Mouse (Mus musculus) neural tube, embryonic 14.5 days (tissue): ENCODE measurements around the gene Agap1. TPM values are rescaled to one million over a fixed set of nuclear protein-coding genes. Genes with fewer than 3 reads are reported as not detected.
A peak's percentile ranks its signal among the peaks of the same experiment; 100 is the strongest.

ENCODE experiments used
- ATAC-seq: fragments of 200-750 bp; cut with Nextera tagmentation; 2 replicates; pipeline ENCODE4 v1.8.0; 2017; ENCODE audit warnings: low read depth, mild to moderate bottlenecking, moderate TSS enrichment, moderate library complexity
- H3K27ac ChIP-seq: fragments of 300-500 bp; sonication (generic); 2 replicates; pipeline ENCODE4 v1.5.1; 2014; ENCODE audit warnings: low read depth, mild to moderate bottlenecking, control low read depth, low read length, moderate library complexity, mixed read lengths
- H3K27me3 ChIP-seq: fragments of 300-500 bp; sonication (generic); 2 replicates; pipeline ENCODE4 v1.6.1; 2014; ENCODE audit warnings: low read length; ENCODE audit not compliant: control insufficient read depth, insufficient read depth
- H3K36me3 ChIP-seq: fragments of 300-500 bp; sonication (generic); 2 replicates; pipeline ENCODE4 v1.6.1; 2014; ENCODE audit warnings: low read length, mixed read lengths; ENCODE audit not compliant: control insufficient read depth, insufficient read depth
- H3K4me1 ChIP-seq: fragments of 300-500 bp; sonication (generic); 2 replicates; pipeline ENCODE4 v1.6.1; 2014; ENCODE audit warnings: low read length; ENCODE audit not compliant: control insufficient read depth, insufficient read depth
- H3K4me2 ChIP-seq: fragments of 300-500 bp; sonication (generic); 2 replicates; pipeline ENCODE4 v1.6.1; 2014; ENCODE audit warnings: mild to moderate bottlenecking, low read depth, low read length, control low read depth
- H3K4me3 ChIP-seq: fragments of 300-500 bp; sonication (generic); 2 replicates; pipeline ENCODE4 v1.5.1; 2014; ENCODE audit warnings: low read depth, low read length, control low read depth, mixed read lengths
- H3K9ac ChIP-seq: fragments of 300-500 bp; sonication (generic); replicated peaks from 2 replicates; pipeline ENCODE4 v1.6.1; 2014; ENCODE audit warnings: low read depth, mild to moderate bottlenecking, control low read depth, low read length, mixed read lengths
- H3K9me3 ChIP-seq: fragments of 300-500 bp; sonication (generic); 2 replicates; pipeline ENCODE4 v1.6.1; 2016; ENCODE audit warnings: low read length; ENCODE audit not compliant: control insufficient read depth
- WGBS: fragments of 180-500 bp; shearing (Covaris S2); extraction: QIAGEN DNeasy Blood & Tissue Kit; methylation state at CpG from one replicate; pipeline ENCODE4 v1.1.7; 2014; 5-methylcytosine and 5-hydroxymethylcytosine counted together
- polyA plus RNA-seq: library from polyadenylated mRNA; unstranded; fragments of >200 nt; fragmentation: Nextera tagmentation; extraction: Ambion mirVana; gene quantifications from 2 replicates; pipeline ENCODE4 v1.2.1, GENCODE M21; 2014

Gene Agap1
- polyA plus RNA-seq, 1 experiment from 2014 or later: 76.4 TPM

GRCm38 (mm10) chr1:89870134-89870905 lies 415.7 kb downstream of the Agap1 start:
- no peak for ATAC-seq

GRCm38 (mm10) chr1:89870906-89871211 lies 416.3 kb downstream of the Agap1 start:
- Histone ChIP-seq H3K27me3 (no peaks in the 10 kb centered on the region), H3K9ac (no peak overlapping the region), H3K27ac (no peak overlapping the region), H3K9me3 (no peaks in the 10 kb centered on the region), H3K4me2 (no peak overlapping the region), H3K4me3 (no peak overlapping the region), H3K36me3 (no peaks in the 10 kb centered on the region), H3K4me1 (peaks cover 20% of the 10 kb centered on the region)
- no peak for ATAC-seq
- 25% methylated on average over 6 of the region's 6 CpGs for WGBS

More at GRCm38 (mm10) chr1:89870134-89870905, 415.7 kb downstream of the Agap1 start:
- Histone ChIP-seq H3K9me3 (no peaks in the 10 kb centered on the region), H3K36me3 (no peaks in the 10 kb centered on the region), H3K27me3 (no peaks in the 10 kb centered on the region), H3K4me1 (peaks cover 26% of the 10 kb centered on the region), H3K27ac (no peak overlapping the region; the same call in 1 of the 2 replicates), H3K4me3 (no peak overlapping the region), H3K9ac (no peak overlapping the region), H3K4me2 (no peak overlapping the region)
- 24% methylated on average over 12 of the region's 12 CpGs for WGBS

DNA sequence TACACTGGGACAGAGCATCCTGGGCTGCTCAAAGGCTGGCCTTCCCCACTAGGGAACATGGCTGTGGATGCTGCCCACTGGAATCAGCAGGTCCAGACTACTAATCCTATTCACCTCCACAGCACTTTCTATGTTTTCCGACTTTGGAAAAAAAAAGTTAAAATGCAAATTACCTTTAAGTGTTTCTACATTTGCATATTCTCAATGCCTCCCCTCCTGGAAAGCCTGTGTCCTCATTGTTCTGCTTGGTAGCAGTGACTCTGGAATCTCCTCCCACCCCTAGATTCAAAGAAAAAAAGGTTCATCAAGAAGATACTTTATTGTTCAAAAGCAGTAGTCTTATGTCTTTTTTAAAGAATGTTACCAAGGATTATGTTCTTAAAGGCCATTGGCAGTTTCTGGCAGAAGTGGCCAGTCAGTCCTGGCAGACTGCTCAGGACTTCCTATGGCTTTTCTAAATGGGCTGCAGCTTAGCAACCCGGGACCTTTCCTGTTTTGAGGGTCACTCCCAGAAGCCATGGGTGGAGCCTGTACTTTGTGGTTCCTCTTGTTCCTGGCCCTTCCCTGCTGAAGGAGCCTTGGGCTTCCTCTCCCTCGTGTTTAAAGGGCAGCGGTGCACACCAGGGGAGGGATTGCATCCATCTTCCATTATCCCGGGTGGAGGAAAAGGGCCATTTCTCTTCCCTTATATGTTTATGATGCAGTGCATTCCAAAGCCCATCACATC lies 421.9 kb downstream of the Agap1 start:
- WGBS: 2% methylated on average over 5 of the region's 5 CpGs
- Histone ChIP-seq H3K27ac (no peak overlapping the region), H3K4me1 (peaks cover 17% of the 10 kb centered on the region; the same call in 1 of the 2 replicates), H3K4me3 (no peak overlapping the region), H3K9ac (no peak overlapping the region), H3K27me3 (no peaks in the 10 kb centered on the region), H3K4me2 (no peak overlapping the region), H3K36me3 (no peaks in the 10 kb centered on the region), H3K9me3 (no peaks in the 10 kb centered on the region)
- peak; percentile 71 for ATAC-seq

- WGBS: 75% methylated on average over 11 of the region's 11 CpGs
- no peaks in the 10 kb centered on the region for H3K9me3 ChIP-seq
- no peak overlapping the region for H3K4me2 ChIP-seq
- H3K36me3 ChIP-seq: no peaks in the 10 kb centered on the region
- no peak overlapping the region for H3K27ac ChIP-seq
- peaks cover 19% of the 10 kb centered on the region; the same call in 1 of the 2 replicates for H3K4me1 ChIP-seq
- no peak for ATAC-seq
- H3K4me3 ChIP-seq: no peak overlapping the region
- no peak overlapping the region for H3K9ac ChIP-seq
- no peaks in the 10 kb centered on the region for H3K27me3 ChIP-seq
These were observed 423.9 kb downstream of the Agap1 start for GRCm38 (mm10) chr1:89878496-89878895.

DNA sequence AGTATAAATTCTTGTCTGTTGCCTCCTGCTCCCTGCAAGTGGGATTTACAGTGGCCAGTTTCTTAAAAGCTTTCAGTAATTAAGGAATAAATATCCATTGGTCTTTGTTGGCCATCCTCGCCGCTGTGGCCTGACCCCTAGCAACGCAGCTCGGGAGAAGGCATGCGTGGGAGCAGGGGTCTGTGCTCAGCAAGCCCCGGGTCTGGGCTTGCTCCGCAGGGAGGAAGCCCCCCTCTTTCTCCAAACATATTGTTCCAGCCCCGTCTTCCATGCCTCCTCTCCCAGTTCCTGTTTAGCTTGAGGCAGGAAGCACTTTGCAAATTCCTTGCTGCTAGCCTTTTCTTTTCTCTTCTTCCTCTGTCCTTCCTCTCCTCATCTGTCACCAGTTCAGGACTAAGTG lies 425.6 kb downstream of the Agap1 start:
- Histone ChIP-seq H3K9ac (no peak overlapping the region), H3K27me3 (no peaks in the 10 kb centered on the region), H3K4me3 (no peak overlapping the region), H3K4me2 (no peak overlapping the region), H3K36me3 (no peaks in the 10 kb centered on the region), H3K9me3 (no peaks in the 10 kb centered on the region), H3K4me1 (peaks cover 22% of the 10 kb centered on the region; the same call in 1 of the 2 replicates), H3K27ac (no peak overlapping the region)
- ATAC-seq: no peak
- WGBS: 8% methylated on average over 8 of the region's 8 CpGs

- no peak overlapping the region for H3K27ac ChIP-seq
- no peaks in the 10 kb centered on the region for H3K36me3 ChIP-seq
- no peak for ATAC-seq
- H3K4me1 ChIP-seq: peaks cover 22% of the 10 kb centered on the region; the same call in 1 of the 2 replicates
- no peaks in the 10 kb centered on the region for H3K9me3 ChIP-seq
- no peak overlapping the region for H3K4me2 ChIP-seq
- no peak overlapping the region for H3K4me3 ChIP-seq
- WGBS: 64% methylated on average over 10 of the region's 10 CpGs
- H3K9ac ChIP-seq: no peak overlapping the region
- H3K27me3 ChIP-seq: no peaks in the 10 kb centered on the region
These were observed 426.2 kb downstream of the Agap1 start for GRCm38 (mm10) chr1:89880834-89881233.

DNA sequence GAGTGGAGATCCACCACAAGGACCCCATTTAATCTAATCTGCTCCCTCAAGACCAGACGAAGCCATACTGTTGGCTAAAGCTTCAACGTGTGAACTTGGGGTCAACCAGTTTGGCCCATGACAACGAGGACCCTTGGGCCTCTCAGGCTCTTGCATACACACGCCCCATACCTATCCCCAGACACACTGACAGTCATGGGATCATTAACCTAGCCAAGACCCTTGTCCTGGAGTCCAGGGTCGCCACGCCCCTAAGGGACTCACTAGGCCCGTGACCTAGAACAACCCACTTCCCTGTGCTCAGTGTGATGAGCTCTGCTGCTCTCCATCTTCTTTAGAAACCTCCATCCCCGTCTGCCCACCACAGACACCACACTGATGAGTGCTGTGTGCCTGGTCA lies 429.7 kb downstream of the Agap1 start:
- H3K9ac ChIP-seq: no peak overlapping the region
- H3K9me3 ChIP-seq: no peaks in the 10 kb centered on the region
- WGBS: 88% methylated on average over 8 of the region's 8 CpGs
- H3K27ac ChIP-seq: no peak overlapping the region
- no peak for ATAC-seq
- peaks cover 8% of the 10 kb centered on the region; the same call in 1 of the 2 replicates for H3K36me3 ChIP-seq
- no peak overlapping the region for H3K4me2 ChIP-seq
- peaks cover 13% of the 10 kb centered on the region; the same call in 1 of the 2 replicates for H3K4me1 ChIP-seq
- H3K27me3 ChIP-seq: no peaks in the 10 kb centered on the region
- H3K4me3 ChIP-seq: no peak overlapping the region

DNA sequence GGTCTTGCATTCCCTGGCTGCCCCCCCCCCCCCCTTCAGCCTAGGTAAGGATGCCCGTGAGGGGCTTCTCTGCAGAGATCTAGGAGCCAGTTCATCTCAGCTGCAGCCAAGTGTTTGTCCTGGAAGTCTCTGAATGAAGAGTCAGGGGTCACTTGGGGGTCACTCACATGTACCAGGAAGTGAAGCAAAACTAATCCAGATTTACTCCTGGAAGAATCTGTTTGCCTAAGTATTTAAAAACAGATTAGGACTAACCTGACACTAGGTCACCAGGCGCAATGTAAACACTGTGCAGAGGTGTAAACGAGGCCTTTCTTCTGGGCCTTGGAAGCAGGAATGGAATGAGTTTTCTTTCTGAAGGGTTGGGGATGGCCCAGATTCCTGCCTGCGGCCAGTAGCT lies 431.1 kb downstream of the Agap1 start:
- no peak for ATAC-seq
- Histone ChIP-seq H3K4me2 (no peak overlapping the region), H3K9me3 (no peaks in the 10 kb centered on the region), H3K36me3 (peaks cover 16% of the 10 kb centered on the region; the same call in 1 of the 2 replicates), H3K4me3 (no peak overlapping the region), H3K27ac (no peak overlapping the region), H3K27me3 (no peaks in the 10 kb centered on the region), H3K9ac (no peak overlapping the region), H3K4me1 (peaks cover 14% of the 10 kb centered on the region; the same call in 1 of the 2 replicates)
- WGBS: 42% methylated on average over 4 of the region's 4 CpGs

- Histone ChIP-seq H3K27me3 (no peaks in the 10 kb centered on the region), H3K27ac (no peak overlapping the region), H3K4me2 (no peak overlapping the region), H3K9ac (no peak overlapping the region), H3K9me3 (no peaks in the 10 kb centered on the region), H3K4me1 (peaks cover 21% of the 10 kb centered on the region), H3K4me3 (no peak overlapping the region), H3K36me3 (peaks cover 17% of the 10 kb centered on the region; the same call in 1 of the 2 replicates)
- WGBS: 89% methylated on average over 6 of the region's 6 CpGs
- no peak for ATAC-seq
These were observed 436.8 kb downstream of the Agap1 start for GRCm38 (mm10) chr1:89891400-89891799.
